Mouse (Mus musculus): ENCODE measurements around the gene Hecw1. TPM values are rescaled to one million over a fixed set of nuclear protein-coding genes. Genes with fewer than 3 reads are reported as not detected.
"Not testable (repeated sequence)": the region's sequence is repeated elsewhere in the genome, so short reads cannot be mapped to it uniquely, and the experiment has no call there.

Gene Hecw1
- total and polyA plus RNA-seq, 2 experiments from 2014 or later, result 0.34 to 0.37 TPM

DNA sequence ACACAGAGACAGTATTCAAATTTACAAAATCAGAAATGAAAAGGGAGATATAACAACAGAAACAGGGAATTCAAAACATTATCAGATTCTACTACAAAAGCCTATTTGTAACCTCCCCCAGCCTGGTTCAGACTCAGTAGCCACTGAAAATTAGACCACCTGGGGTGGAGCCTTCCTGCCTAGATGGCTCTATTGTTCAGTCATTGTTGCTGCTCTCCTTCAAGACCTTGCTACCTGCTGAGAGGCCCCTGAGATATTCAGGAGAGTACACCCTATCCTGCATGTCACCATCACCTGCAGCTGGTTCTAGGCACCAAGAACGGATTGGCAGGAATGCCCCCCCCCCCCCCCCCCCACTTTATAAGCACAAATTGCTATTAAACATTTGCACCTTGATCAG is 233.0 kb downstream of the Hecw1 start:
- no peaks in the 10 kb centered on the region for H3K36me3 ChIP-seq (replicated peaks; ENCODE audit: control insufficient read depth, insufficient read depth, low read length)
- no peak overlapping the region for H3K27ac ChIP-seq (ENCODE audit: low read depth)
- no peak for TF ChIP-seq CTCF (IDR thresholded peaks at IDR 0.05; ENCODE audit: low read depth)
- no peak for TF ChIP-seq EP300 (IDR thresholded peaks at IDR 0.05; ENCODE audit: low read depth)
- no peak for ATAC-seq (ENCODE audit: insufficient read depth, low read depth)
- no peak overlapping the region for H3K9ac ChIP-seq (replicated peaks; ENCODE audit: low read depth, low read length)
- WGBS, result 60% methylated on average over 1 of the region's 1 CpGs
- DNase-seq (ENCODE audit: low spot score), result no peak
- no peak overlapping the region for H3K4me3 ChIP-seq (ENCODE audit: low read depth, low read length)
- H3K4me2 ChIP-seq (ENCODE audit: low read depth, low read length), result no peak overlapping the region
- H3K9me3 ChIP-seq (replicated peaks; ENCODE audit: control insufficient read depth, low read length), result no peaks in the 10 kb centered on the region
- no peaks in the 10 kb centered on the region for H3K27me3 ChIP-seq (ENCODE audit: control insufficient read depth, insufficient read depth, low read length)
- no peaks in the 10 kb centered on the region for H3K4me1 ChIP-seq (ENCODE audit: control insufficient read depth, insufficient read depth)

DNA sequence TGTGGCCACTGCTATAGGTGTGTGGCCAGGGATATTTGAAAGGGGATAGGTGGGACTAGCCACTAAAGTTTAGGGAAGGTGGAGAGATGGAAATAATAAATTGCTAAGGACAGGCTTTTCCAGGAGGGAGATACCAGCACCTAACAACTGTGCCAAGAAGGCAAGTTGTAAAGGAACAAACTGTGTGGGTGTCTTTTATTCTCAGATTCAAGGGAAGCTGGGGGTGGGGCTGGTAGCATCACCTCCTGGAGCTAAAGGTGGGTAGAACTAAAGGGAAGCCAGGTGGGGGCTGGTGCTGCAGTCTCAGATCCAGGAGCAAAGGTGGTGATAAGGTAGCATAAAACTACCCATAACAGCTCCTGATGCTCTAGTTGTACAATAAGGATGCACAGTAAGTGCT is 251.6 kb downstream of the Hecw1 start:
- DNase-seq (ENCODE audit: low spot score) (no peak), ATAC-seq (ENCODE audit: insufficient read depth, low read depth) (no peak)
- TF ChIP-seq EP300 (IDR thresholded peaks at IDR 0.05; ENCODE audit: low read depth) (no peak), CTCF (IDR thresholded peaks at IDR 0.05; ENCODE audit: low read depth) (no peak)
- no peak overlapping the region for H3K9ac ChIP-seq (replicated peaks; ENCODE audit: low read depth, low read length)
- H3K9me3 ChIP-seq (replicated peaks; ENCODE audit: control insufficient read depth, low read length), result no peaks in the 10 kb centered on the region
- H3K4me1 ChIP-seq (ENCODE audit: control insufficient read depth, insufficient read depth), result no peaks in the 10 kb centered on the region
- no peak overlapping the region for H3K4me2 ChIP-seq (ENCODE audit: low read depth, low read length)
- no peaks in the 10 kb centered on the region for H3K36me3 ChIP-seq (replicated peaks; ENCODE audit: control insufficient read depth, insufficient read depth, low read length)
- no peak overlapping the region for H3K27ac ChIP-seq (ENCODE audit: low read depth)
- H3K4me3 ChIP-seq (ENCODE audit: low read depth, low read length), result no peak overlapping the region
- no peaks in the 10 kb centered on the region for H3K27me3 ChIP-seq (ENCODE audit: control insufficient read depth, insufficient read depth, low read length)

DNA sequence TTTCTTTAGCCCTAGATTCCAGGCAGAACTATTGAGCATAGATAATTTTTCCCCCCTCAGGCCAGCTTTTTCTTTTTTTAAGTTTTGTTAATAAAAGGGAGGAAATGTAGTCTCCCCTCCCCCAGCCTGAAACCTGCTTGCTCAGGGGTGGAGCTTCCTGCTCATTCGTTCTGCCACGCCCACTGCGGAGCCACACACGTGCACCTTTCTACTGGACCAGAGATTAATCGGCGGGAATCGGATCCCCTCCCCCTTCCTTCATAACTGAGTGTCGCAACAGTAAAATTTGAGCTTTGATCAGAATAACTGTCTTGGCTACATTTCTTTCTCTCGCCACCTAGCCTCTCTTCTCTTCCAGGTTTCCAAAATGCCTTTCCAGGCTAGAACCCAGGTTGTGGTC is 262.1 kb downstream of the Hecw1 start:
- WGBS, result 27% methylated on average over 8 of the region's 9 CpGs
- not testable (repeated sequence) for H3K4me3 ChIP-seq (ENCODE audit: low read depth, low read length); H3K9me3 ChIP-seq (replicated peaks; ENCODE audit: control insufficient read depth, low read length); H3K4me1 ChIP-seq (ENCODE audit: control insufficient read depth, insufficient read depth); H3K4me2 ChIP-seq (ENCODE audit: low read depth, low read length); H3K36me3 ChIP-seq (replicated peaks; ENCODE audit: control insufficient read depth, insufficient read depth, low read length); H3K9ac ChIP-seq (replicated peaks; ENCODE audit: low read depth, low read length); DNase-seq (ENCODE audit: low spot score); H3K27ac ChIP-seq (ENCODE audit: low read depth); H3K27me3 ChIP-seq (ENCODE audit: control insufficient read depth, insufficient read depth, low read length); ATAC-seq (ENCODE audit: insufficient read depth, low read depth)

DNA sequence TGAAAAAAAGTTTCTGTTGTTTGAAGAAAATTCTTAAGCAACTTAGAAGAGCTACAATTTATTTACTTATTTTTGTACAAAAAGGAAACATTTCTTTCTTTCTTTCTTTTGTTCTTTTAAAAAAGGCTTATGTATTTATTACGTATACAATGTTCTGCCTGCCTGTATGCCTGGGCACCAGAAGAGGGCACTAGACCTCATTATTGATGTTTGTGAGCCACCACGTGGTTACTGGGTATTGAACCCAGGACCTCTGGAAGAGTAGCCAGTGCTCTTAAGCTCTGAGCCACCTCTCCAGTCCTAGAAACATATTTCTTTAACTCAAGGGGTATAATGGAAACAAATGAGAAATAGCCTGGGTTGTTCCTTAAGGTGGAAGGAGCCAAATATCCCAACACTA is 277.1 kb downstream of the Hecw1 start:
- Histone ChIP-seq H3K9ac (replicated peaks; ENCODE audit: low read depth, low read length) (no peak overlapping the region), H3K27ac (ENCODE audit: low read depth) (no peak overlapping the region), H3K9me3 (replicated peaks; ENCODE audit: control insufficient read depth, low read length) (no peaks in the 10 kb centered on the region), H3K4me2 (ENCODE audit: low read depth, low read length) (no peak overlapping the region), H3K27me3 (ENCODE audit: control insufficient read depth, insufficient read depth, low read length) (no peaks in the 10 kb centered on the region), H3K4me3 (ENCODE audit: low read depth, low read length) (no peak overlapping the region), H3K36me3 (replicated peaks; ENCODE audit: control insufficient read depth, insufficient read depth, low read length) (no peaks in the 10 kb centered on the region), H3K4me1 (ENCODE audit: control insufficient read depth, insufficient read depth) (no peaks in the 10 kb centered on the region)
- no peak for ATAC-seq (ENCODE audit: insufficient read depth, low read depth)
- WGBS, result 51% methylated on average over 2 of the region's 2 CpGs
- TF ChIP-seq EP300 (IDR thresholded peaks at IDR 0.05; ENCODE audit: low read depth) (no peak), CTCF (IDR thresholded peaks at IDR 0.05; ENCODE audit: low read depth) (no peak)
- DNase-seq (ENCODE audit: low spot score), result no peak

DNA sequence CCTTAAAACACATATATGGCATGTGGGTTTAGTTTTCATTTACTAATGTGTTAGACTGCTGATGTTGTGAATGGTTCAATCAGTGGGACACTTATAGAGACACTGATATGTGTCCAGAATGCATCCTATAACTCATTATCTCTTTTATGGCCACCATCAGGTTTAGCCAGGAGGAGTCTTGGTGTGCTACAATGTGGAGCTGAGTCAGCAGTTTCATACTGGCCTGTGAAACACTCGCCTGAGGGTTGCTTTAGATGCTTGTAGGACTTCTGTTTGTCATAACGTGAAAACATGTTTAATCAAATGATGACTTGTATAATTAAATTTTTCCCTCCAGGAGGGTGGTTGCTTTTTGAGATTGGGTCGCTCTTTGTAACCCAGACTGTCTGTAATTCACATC is 343.4 kb downstream of the Hecw1 start:
- no peak overlapping the region for H3K4me2 ChIP-seq (ENCODE audit: low read depth, low read length)
- no peak overlapping the region for H3K4me3 ChIP-seq (ENCODE audit: low read depth, low read length)
- TF ChIP-seq EP300 (IDR thresholded peaks at IDR 0.05; ENCODE audit: low read depth), result no peak
- no peak for TF ChIP-seq CTCF (IDR thresholded peaks at IDR 0.05; ENCODE audit: low read depth)
- DNase-seq (ENCODE audit: low spot score), result no peak
- H3K27me3 ChIP-seq (ENCODE audit: control insufficient read depth, insufficient read depth, low read length), result no peaks in the 10 kb centered on the region
- no peak overlapping the region for H3K27ac ChIP-seq (ENCODE audit: low read depth)
- no peaks in the 10 kb centered on the region for H3K4me1 ChIP-seq (ENCODE audit: control insufficient read depth, insufficient read depth)
- WGBS, result 85% methylated on average over 3 of the region's 3 CpGs
- H3K9me3 ChIP-seq (replicated peaks; ENCODE audit: control insufficient read depth, low read length), result no peaks in the 10 kb centered on the region
- H3K36me3 ChIP-seq (replicated peaks; ENCODE audit: control insufficient read depth, insufficient read depth, low read length), result peaks cover 9% of the 10 kb centered on the region
- H3K9ac ChIP-seq (replicated peaks; ENCODE audit: low read depth, low read length), result no peak overlapping the region
- no peak for ATAC-seq (ENCODE audit: insufficient read depth, low read depth)

DNA sequence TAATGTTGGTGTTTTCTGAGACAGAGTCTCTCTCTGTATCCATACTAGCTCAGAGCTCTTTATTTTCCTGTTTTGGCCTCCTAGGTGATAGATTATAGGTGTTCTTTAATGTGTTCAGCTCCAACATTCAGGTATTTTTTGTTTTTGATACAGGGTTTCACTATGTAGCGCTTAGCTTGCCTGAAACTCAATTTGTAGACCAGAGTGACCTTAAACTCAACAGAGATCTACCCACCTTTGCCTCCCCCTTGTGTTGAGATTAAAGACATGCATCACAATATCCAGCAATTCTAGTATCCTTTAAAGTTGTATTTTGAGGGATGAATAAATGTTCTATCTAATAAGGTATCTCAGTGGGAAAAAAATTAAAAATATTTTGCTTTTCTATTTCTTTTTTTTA is 345.0 kb downstream of the Hecw1 start:
- H3K36me3 ChIP-seq (replicated peaks; ENCODE audit: control insufficient read depth, insufficient read depth, low read length), result peaks cover 4% of the 10 kb centered on the region; the same call in 1 of the 2 replicates
- H3K4me1 ChIP-seq (ENCODE audit: control insufficient read depth, insufficient read depth), result no peaks in the 10 kb centered on the region
- WGBS, result 81% methylated on average over 1 of the region's 1 CpGs
- H3K9me3 ChIP-seq (replicated peaks; ENCODE audit: control insufficient read depth, low read length), result no peaks in the 10 kb centered on the region
- DNase-seq (ENCODE audit: low spot score) (peak; percentile 52), ATAC-seq (ENCODE audit: insufficient read depth, low read depth) (0 out of 2 replicates have a peak, but pooled peaks have one; percentile 51)
- TF ChIP-seq CTCF (IDR thresholded peaks at IDR 0.05; ENCODE audit: low read depth) (peak; percentile 67), EP300 (IDR thresholded peaks at IDR 0.05; ENCODE audit: low read depth) (no peak)
- H3K27ac ChIP-seq (ENCODE audit: low read depth), result no peak overlapping the region
- no peak overlapping the region for H3K4me2 ChIP-seq (ENCODE audit: low read depth, low read length)
- H3K4me3 ChIP-seq (ENCODE audit: low read depth, low read length), result no peak overlapping the region
- H3K27me3 ChIP-seq (ENCODE audit: control insufficient read depth, insufficient read depth, low read length), result no peaks in the 10 kb centered on the region
- H3K9ac ChIP-seq (replicated peaks; ENCODE audit: low read depth, low read length), result no peak overlapping the region

Other genes starting within 250 kb of the Hecw1 start
- gene Mrpl32, start 89.9 kb upstream of the Hecw1 start, total RNA-seq (2014; rRNA removed; ENCODE audit: low replicate concordance), result 17.9 and 18.3 TPM in 2 replicates
- 141 and 150 TPM in 2 replicates for gene Mrpl32, start 89.9 kb upstream of the Hecw1 start, polyA plus RNA-seq (2015; fragmentation: Nextera tagmentation; extraction: Ambion mirVana)
- 62.3 and 70.7 TPM in 2 replicates for gene Psma2, start 90.0 kb upstream of the Hecw1 start, total RNA-seq (2014; rRNA removed; ENCODE audit: low replicate concordance)
- 140 and 141 TPM in 2 replicates for gene Psma2, start 90.0 kb upstream of the Hecw1 start, polyA plus RNA-seq (2015; fragmentation: Nextera tagmentation; extraction: Ambion mirVana)
- gene AW209491, start 106.9 kb upstream of the Hecw1 start, total RNA-seq (2014; rRNA removed; ENCODE audit: low replicate concordance), result 5.4 and 9.7 TPM in 2 replicates
- gene AW209491, start 106.9 kb upstream of the Hecw1 start, polyA plus RNA-seq (2015; fragmentation: Nextera tagmentation; extraction: Ambion mirVana), result 14.1 and 16.4 TPM in 2 replicates

Data from heart, postnatal 0 days (tissue).